8 mouse cellular contexts compared by ENCODE assay signal in genomic region chr12:112894969-112895368, GRCm38 (mm10). TPM values are rescaled to one million over a fixed set of nuclear protein-coding genes. Genes with fewer than 3 reads are reported as not detected.
DNase-seq lines count a peak whose midpoint lies in the region; ATAC-seq and TF ChIP-seq lines count a peak whose summit lies in the region.
"Had no signal": no experiment of that assay in that cellular context is flagged by ENCODE, and none has a peak within 500 bp of the region (broad histone marks: within the 10 kb centered on the region; RNA-seq: fewer than 3 reads in every experiment).

No protein-coding gene starts in this region.

- H3K36me3 ChIP-seq in heart, embryonic 16.5 days (ENCODE audit: control insufficient read depth, insufficient read depth): no peaks in the 10 kb centered on the region
- H3K36me3 ChIP-seq: midbrain, embryonic 15.5 days had no signal

- H3K9ac ChIP-seq in heart, embryonic 16.5 days (ENCODE audit: low read length): no peak overlapping the region
- H3K9ac ChIP-seq: midbrain, embryonic 15.5 days had no signal

- no peak for DNase-seq in layer of hippocampus, adult 2 months (ENCODE audit: low spot score in 2 of 2)
- DNase-seq in layer of hippocampus, adult 9-10 months (ENCODE audit: low spot score): no peak
- DNase-seq in adrenal gland, postnatal 10 days: no peak
- no peak for DNase-seq in Muller cell, postnatal 12 days (ENCODE audit: inconsistent ontology term)

- peaks cover 3% of the 10 kb centered on the region for H3K4me1 ChIP-seq in cortical plate, adult 2 months (ENCODE audit: control insufficient read depth, insufficient read depth, low read length)
- H3K4me1 ChIP-seq in heart, embryonic 16.5 days (ENCODE audit: control insufficient read depth, insufficient read depth, low read length): peaks cover 9% of the 10 kb centered on the region

- 0 out of 2 replicates have a peak, but pooled peaks cover 4% of the 10 kb centered on the region for H3K27me3 ChIP-seq in heart, embryonic 16.5 days (ENCODE audit: control insufficient read depth, insufficient read depth, low read length)
- H3K27me3 ChIP-seq: midbrain, embryonic 15.5 days had no signal

- no peak overlapping the region for H3K4me3 ChIP-seq in layer of hippocampus, adult 2 months
- no peak overlapping the region for H3K4me3 ChIP-seq in cortical plate, adult 2 months (ENCODE audit: insufficient read depth, low read length)
- no peak overlapping the region for H3K4me3 ChIP-seq in heart, embryonic 16.5 days (ENCODE audit: low read length)
- H3K4me3 ChIP-seq: midbrain, embryonic 15.5 days had no signal

- H3K9me3 ChIP-seq in heart, embryonic 16.5 days (replicated peaks; ENCODE audit: control insufficient read depth, low read length): no peaks in the 10 kb centered on the region
- H3K9me3 ChIP-seq: midbrain, embryonic 15.5 days had no signal

- 45% methylated on average over 4 of the region's 4 CpGs for WGBS in heart, embryonic 16.5 days

- no peak for TF ChIP-seq CTCF in layer of hippocampus, adult 2 months (conservative IDR thresholded peaks at IDR 0.05)
- TF ChIP-seq CTCF in cortical plate, adult 2 months (IDR thresholded peaks at IDR 0.05; ENCODE audit: extremely low read depth, insufficient read depth, low read length): no peak

- ATAC-seq in heart, embryonic 16.5 days (replicated peaks; ENCODE audit: extremely low read depth, insufficient read depth, low FRiP score): no peak
- peak; percentile 81 for ATAC-seq in megakaryocyte, adult 5-6 weeks (ENCODE audit: poor library complexity, severe bottlenecking)
- ATAC-seq: midbrain, embryonic 15.5 days had no signal

- TF ChIP-seq POLR2A in cortical plate, adult 2 months (IDR thresholded peaks at IDR 0.05; ENCODE audit: extremely low read depth, insufficient read depth, low read length): no peak

- peak overlapping the region; percentile 70 for H3K27ac ChIP-seq in layer of hippocampus, adult 2 months
- H3K27ac ChIP-seq in cortical plate, adult 2 months (ENCODE audit: insufficient read depth, low read length): peak overlapping the region; percentile 59; the same call in 1 of the 2 replicates
- peak overlapping the region; percentile 62 for H3K27ac ChIP-seq in heart, embryonic 16.5 days (ENCODE audit: low read length)
- H3K27ac ChIP-seq: midbrain, embryonic 15.5 days had no signal

- H3K4me2 ChIP-seq in heart, embryonic 16.5 days (ENCODE audit: low read depth, low read length): peak overlapping the region; percentile 23
- H3K4me2 ChIP-seq: midbrain, embryonic 15.5 days had no signal

RNA-seq across cellular contexts. Expression of gene Gpr132, which starts 26.9 kb away (rescaled TPM):
- total RNA-seq in layer of hippocampus, adult 2 months (2021): not detected
- 0.04 TPM in 1 of 2 replicates, not detected in the other for polyA plus RNA-seq in cortical plate, adult 2 months (2012; rRNA removed)
- 1.4 and 3.6 TPM in 2 replicates for polyA plus RNA-seq in heart, embryonic 16.5 days (2015; fragmentation: Nextera tagmentation; extraction: Ambion mirVana)
- 20.0 and 25.8 TPM in 2 replicates for total RNA-seq in megakaryocyte, adult 5-6 weeks (2015)
- total RNA-seq in megakaryocyte, adult 5-6 weeks (2017): 7.6 and 10.7 TPM in 2 replicates
- total RNA-seq in adrenal gland, postnatal 10 days (2021): 1 to 10 TPM; 1.1 to 1.2 TPM

RNA-seq across cellular contexts. Expression of gene Jag2, which starts 34.6 kb away (rescaled TPM):
- 10 to 100 TPM; 44.1 to 52.1 TPM for total RNA-seq in layer of hippocampus, adult 2 months (2021)
- polyA plus RNA-seq in cortical plate, adult 2 months (2012; rRNA removed): 42.1 and 51.5 TPM in 2 replicates
- polyA plus RNA-seq in heart, embryonic 16.5 days (2015; fragmentation: Nextera tagmentation; extraction: Ambion mirVana): 4.0 and 5.4 TPM in 2 replicates
- 0.36 and 1.3 TPM in 2 replicates for total RNA-seq in megakaryocyte, adult 5-6 weeks (2015)
- total RNA-seq in megakaryocyte, adult 5-6 weeks (2017): not detected in 2 replicates
- 10 to 100 TPM; 13.2 to 23.1 TPM for total RNA-seq in adrenal gland, postnatal 10 days (2021)

RNA-seq across cellular contexts. Expression of gene Nudt14, which starts 47.0 kb away (rescaled TPM):
- 10 to 100 TPM in 1 of 2 experiments, 1 to 10 TPM in 1; 9.8 to 10.1 TPM for total RNA-seq in layer of hippocampus, adult 2 months (2021)
- polyA plus RNA-seq in cortical plate, adult 2 months (2012; rRNA removed): 18.2 and 18.9 TPM in 2 replicates
- polyA plus RNA-seq in heart, embryonic 16.5 days (2015; fragmentation: Nextera tagmentation; extraction: Ambion mirVana): 36.0 and 43.3 TPM in 2 replicates
- total RNA-seq in megakaryocyte, adult 5-6 weeks (2015): 9.7 and 10.5 TPM in 2 replicates
- 11.4 and 11.9 TPM in 2 replicates for total RNA-seq in megakaryocyte, adult 5-6 weeks (2017)
- 10 to 100 TPM; 46.9 to 50.2 TPM for total RNA-seq in adrenal gland, postnatal 10 days (2021)

Comparison
In these comparisons a context has a peak if more than half of its experiments do, and no peak if none do; other contexts are left out.
1. RNA of gene Jag2, which starts 34.6 kb away (total RNA-seq): 44.1 to 52.1 TPM in layer of hippocampus, adult 2 months and 13.2 to 23.1 TPM in adrenal gland, postnatal 10 days; 0.36 to 1.3 TPM in megakaryocyte, adult 5-6 weeks; every median in the first group is over 4 times any median in the second.
2. Peak in every context shown above with its lines, with median percentiles within 50 percentile points of each other: H3K27ac ChIP-seq.